Mouse (Mus musculus) ovary, adult 18-20 months (tissue): Measurements from ENCODE around the gene Btbd10.
A peak's percentile ranks its signal among the peaks of the same experiment; 100 is the strongest.

Experiments
- DNase-seq: peaks from one replicate; pipeline ENCODE4 v3.0.0; 2022; ENCODE audit warnings: low spot score, mixed read lengths

The Btbd10 gene

GRCm38 (mm10) chr7:113295077-113295890 lies 73.9 kb downstream of the Btbd10 start:
- no peak for DNase-seq

- no peak for DNase-seq
Measured at GRCm38 (mm10) chr7:113294598-113294997, 74.6 kb downstream of the Btbd10 start.

- DNase-seq = no peak
Measured at GRCm38 (mm10) chr7:113292193-113292592, 77.0 kb downstream of the Btbd10 start.

GRCm38 (mm10) chr7:113291741-113292140 lies 77.5 kb downstream of the Btbd10 start:
- DNase-seq = no peak

GRCm38 (mm10) chr7:113289211-113289610 lies 80.0 kb downstream of the Btbd10 start:
- no peak for DNase-seq

DNA sequence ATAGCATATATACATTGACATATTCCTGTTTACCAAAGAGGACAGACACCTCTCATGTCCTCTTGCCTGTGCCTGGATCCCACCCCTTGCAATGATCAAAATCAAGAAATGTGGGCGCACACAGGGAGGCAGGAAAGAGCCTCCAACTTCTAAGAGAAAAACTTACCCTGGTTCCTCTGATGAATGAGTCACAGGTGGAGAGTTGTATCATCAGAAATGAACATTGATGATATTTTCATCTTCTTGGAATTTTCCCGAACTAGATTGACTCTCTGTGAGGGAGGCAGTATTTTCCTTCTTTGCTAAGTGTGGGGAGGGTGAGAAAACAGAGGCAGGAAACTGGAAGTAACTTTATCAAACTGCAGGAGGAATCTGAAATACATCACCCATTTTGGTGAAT lies 83.8 kb downstream of the Btbd10 start:
- DNase-seq = no peak

GRCm38 (mm10) chr7:113279246-113279645 lies 89.9 kb downstream of the Btbd10 start:
- no peak for DNase-seq

- no peak for DNase-seq
Measured at GRCm38 (mm10) chr7:113278493-113278892, 90.7 kb downstream of the Btbd10 start.

- DNase-seq = no peak
Measured at GRCm38 (mm10) chr7:113277245-113277644, 91.9 kb downstream of the Btbd10 start.

- DNase-seq = no peak
Measured at GRCm38 (mm10) chr7:113272338-113272997, 96.7 kb downstream of the Btbd10 start.

- no peak for DNase-seq
Measured at GRCm38 (mm10) chr7:113270991-113271390, 98.2 kb downstream of the Btbd10 start.

- DNase-seq = no peak
Measured at GRCm38 (mm10) chr7:113270551-113270950, 98.6 kb downstream of the Btbd10 start.

DNA sequence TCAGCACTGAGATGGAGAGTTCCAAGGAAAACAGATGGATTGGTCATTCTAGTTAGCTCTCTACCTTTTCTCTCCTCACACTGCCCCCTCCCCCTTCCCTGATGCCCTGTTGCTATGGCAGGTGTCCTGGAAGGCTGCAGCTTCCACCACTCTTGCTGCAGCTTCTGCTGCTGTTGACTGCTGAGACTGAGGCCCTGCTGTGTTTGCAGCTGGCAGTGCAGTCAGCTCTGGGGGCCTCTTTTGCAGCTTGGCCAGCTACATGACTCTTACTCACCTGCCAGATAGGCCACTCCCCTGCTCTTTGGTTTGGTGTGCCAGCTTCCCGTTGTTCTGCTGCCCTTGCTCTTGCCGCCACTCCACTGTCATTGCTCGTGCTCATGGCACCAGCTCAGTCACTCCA lies 99.3 kb downstream of the Btbd10 start:
- no peak for DNase-seq

DNA sequence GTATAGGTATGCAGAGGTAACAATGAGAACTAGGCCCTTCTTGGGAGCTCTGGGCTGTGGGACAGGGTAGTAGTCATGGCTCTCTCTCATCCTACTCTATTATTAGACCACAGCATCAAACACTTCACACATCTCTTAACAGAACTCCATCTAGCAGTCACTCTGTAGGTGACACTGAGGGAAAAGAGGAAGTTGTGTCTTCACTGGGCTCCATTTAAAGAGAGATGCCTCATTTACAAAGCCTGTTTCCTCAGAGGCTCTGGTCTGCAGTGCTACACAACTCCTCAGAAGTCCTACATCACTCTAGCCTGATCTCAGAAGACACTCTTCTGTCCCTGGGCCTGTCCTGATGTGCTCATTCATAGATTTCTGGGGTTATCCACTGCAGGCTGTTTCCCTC lies 100.1 kb downstream of the Btbd10 start:
- no peak for DNase-seq

- DNase-seq = peak; percentile 26
Measured at GRCm38 (mm10) chr7:113268287-113268686, 100.9 kb downstream of the Btbd10 start.
